Mouse (Mus musculus) olfactory bulb, adult 2 months (tissue): ENCODE data around the gene Rhot2. TPM values are rescaled to one million over a fixed set of nuclear protein-coding genes. Genes with fewer than 3 reads are reported as not detected.

Experiments
- H3K27ac ChIP-seq: fragments of 200-500 bp; 2 replicates; pipeline ENCODE4 v1.5.1; 2012; ENCODE audit warnings: low read depth, low read length; ENCODE audit not compliant: insufficient read depth
- H3K4me1 ChIP-seq: fragments of 200-500 bp; 2 replicates; pipeline ENCODE4 v1.6.1; 2012; ENCODE audit warnings: low read length; ENCODE audit not compliant: control insufficient read depth, insufficient read depth
- H3K4me3 ChIP-seq: fragments of 200-500 bp; 2 replicates; pipeline ENCODE4 v1.5.1; 2012; ENCODE audit warnings: mild to moderate bottlenecking, low read depth, low read length, moderate library complexity; ENCODE audit not compliant: insufficient read depth
- CTCF ChIP-seq: fragments of 200-500 bp; IDR thresholded peaks from 2 replicates; pipeline ENCODE4 v1.5.1; 2012; ENCODE audit warnings: low read depth, mild to moderate bottlenecking, low read length, moderate library complexity; ENCODE audit not compliant: insufficient read depth
- POLR2A ChIP-seq: fragments of 200-500 bp; IDR thresholded peaks from 2 replicates; pipeline ENCODE4 v1.6.1; 2012; ENCODE audit warnings: mild to moderate bottlenecking, low read depth, low read length, moderate library complexity; ENCODE audit not compliant: insufficient read depth
- WGBS: fragments of 180-500 bp; shearing (Covaris S2); methylation state at CpG from one replicate; pipeline ENCODE4 v1.1.7; 2018; 5-methylcytosine and 5-hydroxymethylcytosine counted together
- polyA plus RNA-seq: library from polyadenylated mRNA; stranded (reverse); fragments of >200 nt; gene quantifications from 2 replicates; pipeline ENCODE4 v1.2.4, GENCODE M21; 2012; ENCODE audit warnings: low replicate concordance; ENCODE audit not compliant: missing spikeins, insufficient read depth, insufficient read length

Gene Rhot2
- polyA plus RNA-seq, 1 experiment = not detected

DNA sequence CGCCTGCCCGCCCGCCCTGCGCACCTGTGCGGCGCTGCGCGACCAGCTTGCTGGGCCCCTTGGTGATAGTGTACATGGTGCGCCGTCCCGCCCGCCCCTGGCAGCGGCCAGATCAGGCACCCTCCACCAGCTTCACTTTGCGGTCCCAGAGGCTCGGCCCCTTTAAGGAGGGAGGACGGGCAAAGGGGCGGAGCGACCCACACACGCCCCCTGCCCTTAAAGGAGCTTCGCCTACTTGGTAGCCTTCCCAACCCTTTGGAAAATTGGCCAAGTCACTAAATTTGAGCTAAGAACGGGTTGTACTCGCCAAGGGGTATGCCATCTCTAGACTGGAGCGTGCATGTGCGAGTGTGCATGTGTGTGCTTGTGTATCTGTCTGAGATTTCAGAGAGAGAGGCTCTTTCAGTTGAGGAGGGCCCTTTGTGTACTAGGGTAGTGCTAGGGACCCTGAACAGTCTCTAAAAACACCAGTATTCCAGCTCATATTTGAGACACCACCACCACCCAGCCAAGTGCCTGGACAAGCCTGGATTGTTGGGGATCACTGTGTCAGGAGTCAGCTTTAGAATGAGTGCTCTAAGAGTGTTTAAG, 24.0 kb upstream of the Rhot2 start, which contains the start of gene Mcrip2:
Gene Mcrip2, minus strand, starts transcription at position 164 of the 591 bp plus-strand sequence.
- H3K27ac ChIP-seq = peak within 1 kb of the TSS; percentile 66
- WGBS = under 1% methylated on average over 24 of the region's 24 CpGs

DNA sequence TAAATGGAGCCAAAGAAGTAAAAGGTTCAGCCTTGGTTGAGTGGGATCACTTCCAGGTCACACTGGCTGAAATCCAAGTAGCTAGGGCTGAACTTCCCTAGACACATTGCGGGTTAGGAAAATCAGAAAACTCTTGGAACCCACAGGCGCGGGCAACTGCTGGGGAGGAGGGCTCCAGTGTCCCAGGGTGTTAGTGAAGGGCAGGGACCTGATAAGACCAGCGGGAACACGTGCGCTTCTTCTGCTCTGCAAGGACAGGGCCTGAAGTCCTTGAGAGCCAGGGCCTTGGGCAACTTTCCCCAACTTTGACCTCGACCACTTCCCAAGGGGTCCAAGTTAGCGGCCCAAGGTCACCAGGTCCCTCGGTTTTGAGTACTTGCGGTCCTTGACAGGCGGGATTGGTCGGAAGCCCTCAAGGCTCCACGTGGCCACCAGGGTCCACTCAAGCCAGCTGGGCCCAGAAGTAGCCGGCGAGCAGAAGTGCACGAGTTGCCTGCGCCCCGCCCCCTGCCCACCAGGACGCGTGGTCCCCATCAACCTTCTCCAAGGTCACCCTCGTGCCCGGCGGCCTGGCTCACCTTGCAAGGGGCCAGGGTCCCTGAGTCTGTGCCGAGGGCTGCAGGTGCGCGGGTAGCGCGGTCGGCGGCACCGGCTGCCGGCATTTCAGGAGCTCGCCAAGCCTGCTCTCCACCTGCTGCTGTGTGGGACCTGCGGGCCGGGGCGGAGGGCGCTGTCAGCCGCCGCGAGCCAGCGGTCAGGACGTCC, 23.4 kb upstream of the Rhot2 start:
- Histone ChIP-seq H3K4me3 (peak overlapping the region; percentile 74), H3K27ac (peak overlapping the region; percentile 2; the same call in 1 of the 2 replicates), H3K4me1 (peaks cover 7% of the 10 kb centered on the region)
- under 1% methylated on average over 42 of the region's 42 CpGs for WGBS
- TF ChIP-seq POLR2A (no peak), CTCF (0 out of 2 replicates have a peak, but pooled peaks have one; percentile 3)

More for the DNA sequence above, 24.0 kb upstream of the Rhot2 start, which contains the start of gene Mcrip2:
- peaks cover 7% of the 10 kb centered on the region for H3K4me1 ChIP-seq
- peak within 1 kb of the TSS; percentile 74 for H3K4me3 ChIP-seq
- 0 out of 2 replicates have a peak, but pooled peaks have one; percentile 6 for TF ChIP-seq CTCF
- peak; percentile 64 for TF ChIP-seq POLR2A

DNA sequence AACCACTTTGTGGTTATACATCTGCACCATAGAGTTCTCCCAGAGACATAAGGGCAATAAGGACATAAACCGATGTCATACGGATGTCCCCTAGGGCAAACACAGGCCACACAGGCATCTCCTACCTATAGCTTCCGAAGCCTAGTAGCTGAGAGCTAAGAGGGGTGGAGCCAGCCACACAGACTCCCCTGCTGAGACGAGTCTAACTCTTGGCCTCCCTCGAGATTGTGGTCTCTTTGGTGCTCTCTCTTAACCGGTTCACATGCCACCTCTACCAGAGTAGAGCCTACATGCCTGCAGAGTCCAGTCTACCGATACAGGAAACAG, 22.8 kb upstream of the Rhot2 start:
- Histone ChIP-seq H3K4me3 (peak overlapping the region; percentile 74), H3K27ac (no peak overlapping the region), H3K4me1 (peaks cover 7% of the 10 kb centered on the region)
- TF ChIP-seq CTCF (no peak), POLR2A (no peak)
- 12% methylated on average over 7 of the region's 7 CpGs for whole genome bisulfite sequencing

DNA sequence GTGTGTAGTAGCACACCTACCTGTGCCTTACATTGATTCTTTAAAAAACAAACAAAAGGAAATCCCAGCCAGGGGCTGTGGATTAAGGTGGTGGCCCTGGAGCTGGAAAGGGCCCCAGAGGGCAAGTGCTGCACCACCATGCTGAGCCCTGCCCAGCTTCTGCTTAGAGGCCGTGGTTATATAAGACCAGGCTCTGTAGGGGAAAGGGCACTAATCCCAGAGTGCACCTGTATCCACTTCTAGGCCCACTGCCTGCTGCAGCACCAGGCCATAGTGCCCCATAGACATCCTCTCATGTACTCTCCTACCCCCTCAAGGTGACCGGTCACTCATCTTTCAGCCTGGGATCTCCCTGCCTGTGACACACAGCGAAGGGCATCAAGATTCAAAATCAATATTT, 21.5 kb upstream of the Rhot2 start:
- peaks cover 7% of the 10 kb centered on the region for H3K4me1 ChIP-seq
- no peak for TF ChIP-seq POLR2A
- TF ChIP-seq CTCF = no peak
- 94% methylated on average over 3 of the region's 3 CpGs for WGBS

DNA sequence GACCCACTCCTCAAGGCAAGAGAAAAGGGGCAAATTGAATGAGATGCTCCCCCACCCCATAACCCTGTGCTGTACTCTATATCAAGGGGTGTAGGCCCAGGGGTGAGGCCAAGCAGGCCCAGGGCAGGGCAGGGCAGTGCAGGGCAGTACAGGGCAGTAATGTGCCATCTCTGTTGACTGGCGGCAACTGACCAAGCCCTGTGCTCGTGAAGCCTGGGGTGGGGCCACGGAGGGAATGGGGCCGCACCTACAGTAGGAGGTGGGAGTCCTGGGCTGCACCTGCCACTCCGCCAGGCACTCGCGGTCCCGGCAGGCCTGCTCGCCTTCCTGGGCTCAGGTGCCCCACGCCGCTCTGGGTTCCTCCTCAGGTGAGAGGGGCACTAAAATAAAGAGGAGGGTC, 20.6 kb upstream of the Rhot2 start:
- TF ChIP-seq POLR2A (no peak), CTCF (no peak)
- H3K27ac ChIP-seq = no peak overlapping the region
- WGBS = 97% methylated on average over 11 of the region's 11 CpGs
- no peak overlapping the region for H3K4me3 ChIP-seq
- H3K4me1 ChIP-seq = peaks cover 15% of the 10 kb centered on the region

More for the DNA sequence above, 21.5 kb upstream of the Rhot2 start:
- no peak overlapping the region for H3K4me3 ChIP-seq
- no peak overlapping the region for H3K27ac ChIP-seq

DNA sequence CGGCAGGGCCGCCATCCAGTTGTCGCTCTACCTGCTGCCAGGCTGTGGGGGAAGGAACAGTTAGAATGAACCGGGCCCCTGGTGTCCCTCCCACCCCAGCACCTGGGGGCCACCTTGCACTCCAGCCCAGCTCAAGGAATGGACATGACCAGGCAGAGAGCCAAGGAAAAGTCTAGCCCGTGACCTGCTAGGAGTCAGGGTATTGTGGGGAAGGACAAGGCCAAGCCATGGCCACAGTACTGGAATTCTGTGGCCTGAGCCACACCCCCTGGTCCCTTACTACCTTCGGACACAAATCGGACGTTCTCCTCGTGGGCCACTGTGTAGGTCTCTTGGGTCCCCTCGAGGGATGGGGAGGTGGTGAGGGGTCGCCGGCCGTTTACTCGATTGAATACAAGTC, 19.7 kb upstream of the Rhot2 start:
- TF ChIP-seq CTCF = no peak
- no peak for TF ChIP-seq POLR2A
- peaks cover 18% of the 10 kb centered on the region for H3K4me1 ChIP-seq
- no peak overlapping the region for H3K27ac ChIP-seq
- no peak overlapping the region for H3K4me3 ChIP-seq
- WGBS = 91% methylated on average over 14 of the region's 14 CpGs

DNA sequence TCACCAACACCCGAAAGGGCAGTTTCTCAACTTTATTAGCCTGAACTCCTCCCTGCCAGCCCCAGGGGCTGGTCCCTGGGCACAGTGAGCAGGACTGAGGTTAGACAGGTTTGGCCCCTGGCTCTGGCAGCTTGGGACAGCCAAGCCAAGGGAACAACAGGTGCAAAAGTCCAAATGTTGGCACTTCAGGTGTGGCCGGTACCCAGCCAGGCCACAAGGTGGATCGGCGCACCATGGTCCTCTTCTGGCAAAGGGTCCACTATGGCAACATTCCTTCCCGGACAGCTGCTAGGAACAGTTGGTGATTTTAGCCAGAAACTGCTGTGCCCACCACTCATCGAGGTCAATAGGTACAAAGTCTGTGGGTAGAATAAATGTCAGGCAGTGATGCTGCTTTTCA, 19.0 kb upstream of the Rhot2 start:
- TF ChIP-seq POLR2A (no peak), CTCF (no peak)
- WGBS = 91% methylated on average over 6 of the region's 6 CpGs
- Histone ChIP-seq H3K27ac (no peak overlapping the region), H3K4me1 (peaks cover 18% of the 10 kb centered on the region), H3K4me3 (no peak overlapping the region)

DNA sequence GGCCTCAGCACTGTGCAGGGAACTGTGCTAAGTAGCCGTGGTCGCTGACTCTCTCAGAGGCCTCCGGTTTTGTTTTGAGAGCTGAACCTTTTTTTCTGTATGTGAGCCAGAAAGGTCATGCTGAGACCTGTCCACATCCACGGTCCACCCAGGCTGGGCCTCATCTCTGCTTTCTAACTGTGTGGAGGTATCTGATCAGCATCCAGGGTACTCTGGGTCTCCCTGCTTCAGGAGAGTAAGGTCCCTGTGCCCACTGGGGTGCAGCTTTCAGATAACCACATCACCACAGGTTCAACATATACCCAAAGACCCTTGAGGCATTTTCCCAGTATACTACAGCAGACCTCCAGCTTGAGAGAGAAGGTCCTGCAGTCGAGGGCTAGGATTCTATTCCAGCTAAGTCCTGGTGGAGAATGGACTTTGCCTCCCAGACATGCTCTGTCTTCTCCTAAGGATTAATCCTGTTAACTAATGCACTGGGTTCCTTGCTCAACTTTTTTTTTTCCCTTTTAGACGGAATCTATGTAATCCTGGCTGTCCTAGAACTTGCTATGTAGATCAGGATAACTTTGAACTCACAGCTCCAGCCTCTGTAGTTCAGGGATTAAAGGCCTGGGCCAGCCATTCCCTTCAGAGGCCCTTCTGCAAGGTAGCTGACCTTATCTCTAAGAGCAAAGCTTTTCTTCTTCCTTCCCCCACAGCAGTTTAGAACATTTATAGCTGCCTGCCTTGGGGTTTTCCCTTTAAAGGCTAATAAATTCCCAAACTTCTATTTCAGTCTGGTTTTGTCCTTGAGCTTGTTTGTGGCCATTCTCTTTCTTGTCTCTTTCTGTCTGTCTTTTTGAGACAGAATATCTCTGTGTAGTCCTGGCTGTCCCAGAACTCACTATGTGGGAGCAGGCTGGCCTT, 17.3 kb upstream of the Rhot2 start:
- Histone ChIP-seq H3K4me3 (peak overlapping the region; percentile 66), H3K4me1 (peaks cover 16% of the 10 kb centered on the region), H3K27ac (peak overlapping the region; percentile 90)
- WGBS = 13% methylated on average over 6 of the region's 6 CpGs
- TF ChIP-seq POLR2A (no peak), CTCF (no peak)
